Mouse (Mus musculus) liver, postnatal 0 days (tissue): ENCODE measurements around the gene Krtap28-13. TPM values are rescaled to one million over a fixed set of nuclear protein-coding genes. Genes with fewer than 3 reads are reported as not detected.

ENCODE experiments used
- ATAC-seq: fragments of 200-750 bp; cut with Nextera tagmentation; 2 replicates; pipeline ENCODE4 v1.8.0; 2017; ENCODE audit warnings: mild to moderate bottlenecking, moderate library complexity
- DNase-seq: peaks from one replicate; pipeline ENCODE4 v3.0.0-alpha.2; 2016
- H3K27ac ChIP-seq: fragments of 300-500 bp; sonication (generic); 2 replicates; pipeline ENCODE4 v1.5.1; 2014; ENCODE audit warnings: antibody characterized with exemption, moderate library complexity, mild to moderate bottlenecking, low read depth
- H3K27me3 ChIP-seq: fragments of 300-500 bp; sonication (generic); 2 replicates; pipeline ENCODE4 v1.6.1; 2014; ENCODE audit warnings: low read length, control low read depth, mixed read lengths; ENCODE audit not compliant: insufficient read depth
- H3K36me3 ChIP-seq: fragments of 300-500 bp; sonication (generic); replicated peaks from 2 replicates; pipeline ENCODE4 v1.6.1; 2014; ENCODE audit warnings: mild to moderate bottlenecking, control low read depth, low read length, moderate library complexity, mixed read lengths; ENCODE audit not compliant: insufficient read depth
- H3K4me1 ChIP-seq: fragments of 300-500 bp; sonication (generic); 2 replicates; pipeline ENCODE4 v1.6.1; 2014; ENCODE audit warnings: antibody characterized with exemption, mild to moderate bottlenecking, control low read depth; ENCODE audit not compliant: insufficient read depth
- H3K4me2 ChIP-seq: fragments of 300-500 bp; sonication (generic); 2 replicates; pipeline ENCODE4 v1.6.1; 2014; ENCODE audit warnings: low read depth, mild to moderate bottlenecking, low read length, moderate library complexity, mixed read lengths
- H3K4me3 ChIP-seq: fragments of 300-500 bp; sonication (generic); 2 replicates; pipeline ENCODE4 v1.5.1; 2014; ENCODE audit warnings: low read depth, low read length
- H3K9ac ChIP-seq: fragments of 300-500 bp; sonication (generic); replicated peaks from 2 replicates; pipeline ENCODE4 v1.6.1; 2014; ENCODE audit warnings: mild to moderate bottlenecking, moderate library complexity
- H3K9me3 ChIP-seq: fragments of 300-500 bp; sonication (generic); 2 replicates; pipeline ENCODE4 v1.6.1; 2016; ENCODE audit warnings: mild to moderate bottlenecking, control low read depth, low read length, mixed read lengths
- CTCF ChIP-seq: sonication (generic); IDR thresholded peaks from 2 replicates; pipeline ENCODE4 v1.5.1; 2016; ENCODE audit warnings: antibody characterized with exemption, low read depth
- EP300 ChIP-seq: IDR thresholded peaks from 2 replicates; pipeline ENCODE4 v1.6.1; 2016; ENCODE audit warnings: antibody characterized with exemption, low read depth, mild to moderate bottlenecking
- WGBS: fragments of 180-500 bp; shearing (Covaris S2); extraction: QIAGEN DNeasy Blood & Tissue Kit; methylation state at CpG from one replicate; pipeline ENCODE4 v1.1.7; 2014; ENCODE audit not compliant: insufficient replicate concordance; 5-methylcytosine and 5-hydroxymethylcytosine counted together
- polyA plus RNA-seq: library from polyadenylated mRNA; unstranded; fragments of >200 nt; fragmentation: Nextera tagmentation; extraction: Ambion mirVana; gene quantifications from 2 replicates; pipeline ENCODE4 v1.2.1, GENCODE M21; 2015

The Krtap28-13 gene
- polyA plus RNA-seq: not detected in 2 replicates

- Histone ChIP-seq H3K27ac (no peak within 1 kb of the TSS), H3K27me3 (no peaks in the 10 kb centered on the region), H3K9me3 (no peaks in the 10 kb centered on the region), H3K4me3 (no peak within 1 kb of the TSS), H3K4me2 (no peak within 1 kb of the TSS), H3K9ac (no peak within 1 kb of the TSS), H3K36me3 (no peaks in the 10 kb centered on the region), H3K4me1 (no peaks in the 10 kb centered on the region)
- ATAC-seq: no peak
- no peak for TF ChIP-seq EP300
- TF ChIP-seq CTCF: no peak
- no peak for DNase-seq
- WGBS: 79% methylated on average over 4 of the region's 4 CpGs
Measured at GRCm38 (mm10) chr1:83060643-83061042, at the start of gene Krtap28-13. Krtap28-13 (plus strand) TSS chr1:83060930.

GRCm38 (mm10) chr1:83014477-83014876, 46.3 kb upstream of the Krtap28-13 start:
- Histone ChIP-seq H3K4me3 (no peak overlapping the region), H3K4me1 (no peaks in the 10 kb centered on the region), H3K4me2 (no peak overlapping the region), H3K9me3 (no peaks in the 10 kb centered on the region), H3K36me3 (no peaks in the 10 kb centered on the region), H3K27ac (no peak overlapping the region), H3K9ac (no peak overlapping the region), H3K27me3 (no peaks in the 10 kb centered on the region)
- ATAC-seq (no peak), DNase-seq (no peak)
- TF ChIP-seq CTCF: no peak
- no peak for TF ChIP-seq EP300
- WGBS: 85% methylated on average over 3 of the region's 3 CpGs

- no peak overlapping the region for H3K4me2 ChIP-seq
- no peak overlapping the region for H3K27ac ChIP-seq
- no peak overlapping the region for H3K4me3 ChIP-seq
- H3K4me1 ChIP-seq: no peaks in the 10 kb centered on the region
- no peaks in the 10 kb centered on the region for H3K27me3 ChIP-seq
- ATAC-seq: no peak
- TF ChIP-seq CTCF: no peak
- TF ChIP-seq EP300: no peak
- H3K9ac ChIP-seq: no peak overlapping the region
- H3K9me3 ChIP-seq: no peaks in the 10 kb centered on the region
- WGBS: 64% methylated on average over 10 of the region's 10 CpGs
- no peak for DNase-seq
- no peaks in the 10 kb centered on the region for H3K36me3 ChIP-seq
Measured at GRCm38 (mm10) chr1:83015329-83015879, 45.3 kb upstream of the Krtap28-13 start.

DNA sequence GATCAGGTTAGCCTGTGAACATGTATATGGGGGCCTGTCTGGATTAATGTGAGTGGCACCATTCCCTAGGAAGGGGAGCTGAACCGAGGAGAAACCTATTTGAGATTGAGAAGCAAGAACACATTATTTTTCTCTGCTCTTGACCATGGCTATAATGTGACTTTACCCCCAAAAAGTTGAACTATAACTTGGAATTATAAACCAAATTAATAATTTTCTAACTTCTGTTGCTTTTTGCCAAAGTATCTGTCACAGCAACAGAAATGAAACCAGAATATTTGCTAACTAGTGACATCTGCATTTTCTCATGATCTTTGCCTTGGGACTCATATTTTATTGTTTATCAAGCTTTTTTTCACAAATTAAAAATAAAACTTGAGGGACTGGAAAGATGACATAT, 44.2 kb upstream of the Krtap28-13 start:
- no peak for TF ChIP-seq CTCF
- TF ChIP-seq EP300: no peak
- no peaks in the 10 kb centered on the region for H3K9me3 ChIP-seq

DNA sequence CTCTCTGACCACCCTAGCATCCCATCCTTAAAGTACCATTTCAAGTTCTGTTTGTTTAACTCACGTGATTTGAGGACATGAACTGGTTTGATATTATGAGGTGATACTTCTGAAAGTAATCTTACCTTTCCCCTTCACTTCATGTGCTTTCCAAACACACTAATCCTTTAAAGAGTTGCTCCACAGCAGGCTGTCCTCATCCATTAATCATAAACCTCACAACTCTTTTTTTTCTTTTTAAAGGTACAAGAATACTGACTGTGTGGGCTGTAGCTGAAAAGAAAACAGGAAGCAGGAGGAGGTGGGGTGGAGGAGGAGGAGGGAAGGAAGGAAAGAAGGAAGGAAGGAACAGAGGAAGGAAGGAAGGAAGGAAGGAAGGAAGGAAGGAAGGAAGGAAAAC, 28.8 kb upstream of the Krtap28-13 start:
- 49% methylated on average over 1 of the region's 1 CpGs for WGBS
- H3K4me1 ChIP-seq: no peaks in the 10 kb centered on the region
- TF ChIP-seq EP300: no peak
- TF ChIP-seq CTCF: no peak
- no peaks in the 10 kb centered on the region for H3K9me3 ChIP-seq
- no peaks in the 10 kb centered on the region for H3K27me3 ChIP-seq
- no peak overlapping the region for H3K27ac ChIP-seq
- H3K4me3 ChIP-seq: no peak overlapping the region
- no peak for DNase-seq
- no peak overlapping the region for H3K4me2 ChIP-seq
- no peaks in the 10 kb centered on the region for H3K36me3 ChIP-seq
- no peak for ATAC-seq
- no peak overlapping the region for H3K9ac ChIP-seq

More for the DNA sequence above, 44.2 kb upstream of the Krtap28-13 start:
- Histone ChIP-seq H3K27ac (no peak overlapping the region), H3K36me3 (no peaks in the 10 kb centered on the region), H3K9ac (no peak overlapping the region), H3K27me3 (no peaks in the 10 kb centered on the region), H3K4me3 (no peak overlapping the region), H3K4me1 (no peaks in the 10 kb centered on the region), H3K4me2 (no peak overlapping the region)
- ATAC-seq (no peak), DNase-seq (no peak)
- WGBS: 49% methylated on average over 1 of the region's 1 CpGs

- 78% methylated on average over 6 of the region's 6 CpGs for WGBS
- no peak for DNase-seq
- ATAC-seq: peak; percentile 58
- Histone ChIP-seq H3K9me3 (no peaks in the 10 kb centered on the region), H3K4me3 (no peak overlapping the region), H3K4me2 (no peak overlapping the region), H3K27me3 (no peaks in the 10 kb centered on the region), H3K4me1 (no peaks in the 10 kb centered on the region), H3K27ac (no peak overlapping the region), H3K36me3 (no peaks in the 10 kb centered on the region), H3K9ac (no peak overlapping the region)
- TF ChIP-seq EP300: no peak
- TF ChIP-seq CTCF: no peak
Measured at GRCm38 (mm10) chr1:83032508-83032907, 28.2 kb upstream of the Krtap28-13 start.
